Mouse (Mus musculus) stomach, embryonic 16.5 days (tissue): ENCODE measurements at regions not wholly inside any gene's neighbourhood (a gene's known extent, or its start where the extent isn't known, plus 50 kb on each side); places are given as distances from the start of the nearest gene placed in this dataset.

Experiments
- ATAC-seq: fragments of 200-750 bp; cut with Nextera tagmentation; 2 replicates; pipeline ENCODE4 v1.8.0; 2017; ENCODE audit warnings: moderate number of reproducible peaks, moderate TSS enrichment; ENCODE audit not compliant: insufficient read depth, low FRiP score
- H3K27ac ChIP-seq: fragments of 300-500 bp; sonication (generic); 2 replicates; pipeline ENCODE4 v1.5.1; 2014; ENCODE audit warnings: low read length
- H3K27me3 ChIP-seq: fragments of 300-500 bp; sonication (generic); 2 replicates; pipeline ENCODE4 v1.6.1; 2014; ENCODE audit warnings: low read length, control low read depth, mixed read lengths; ENCODE audit not compliant: control insufficient read depth, insufficient read depth
- H3K36me3 ChIP-seq: fragments of 300-500 bp; sonication (generic); 2 replicates; pipeline ENCODE4 v1.6.1; 2014; ENCODE audit warnings: low read length; ENCODE audit not compliant: control insufficient read depth, insufficient read depth
- H3K4me1 ChIP-seq: fragments of 300-500 bp; sonication (generic); 2 replicates; pipeline ENCODE4 v1.6.1; 2014; ENCODE audit warnings: low read length, control low read depth, mixed read lengths; ENCODE audit not compliant: control insufficient read depth, insufficient read depth
- H3K4me2 ChIP-seq: fragments of 300-500 bp; sonication (generic); 2 replicates; pipeline ENCODE4 v1.6.1; 2014; ENCODE audit warnings: low read depth, low read length, mixed read lengths
- H3K4me3 ChIP-seq: fragments of 300-500 bp; sonication (generic); replicated peaks from 2 replicates; pipeline ENCODE4 v1.5.1; 2014; ENCODE audit warnings: mild to moderate bottlenecking, low read length
- H3K9ac ChIP-seq: fragments of 300-500 bp; sonication (generic); 2 replicates; pipeline ENCODE4 v1.6.1; 2014; ENCODE audit warnings: low read length
- H3K9me3 ChIP-seq: fragments of 300-500 bp; sonication (generic); replicated peaks from 2 replicates; pipeline ENCODE4 v1.6.1; 2016; ENCODE audit warnings: low read length, control low read depth; ENCODE audit not compliant: control insufficient read depth
- WGBS: fragments of 180-500 bp; shearing (Covaris S2); extraction: QIAGEN DNeasy Blood & Tissue Kit; methylation state at CpG from one replicate; pipeline ENCODE4 v1.1.7; 2014; 5-methylcytosine and 5-hydroxymethylcytosine counted together

DNA sequence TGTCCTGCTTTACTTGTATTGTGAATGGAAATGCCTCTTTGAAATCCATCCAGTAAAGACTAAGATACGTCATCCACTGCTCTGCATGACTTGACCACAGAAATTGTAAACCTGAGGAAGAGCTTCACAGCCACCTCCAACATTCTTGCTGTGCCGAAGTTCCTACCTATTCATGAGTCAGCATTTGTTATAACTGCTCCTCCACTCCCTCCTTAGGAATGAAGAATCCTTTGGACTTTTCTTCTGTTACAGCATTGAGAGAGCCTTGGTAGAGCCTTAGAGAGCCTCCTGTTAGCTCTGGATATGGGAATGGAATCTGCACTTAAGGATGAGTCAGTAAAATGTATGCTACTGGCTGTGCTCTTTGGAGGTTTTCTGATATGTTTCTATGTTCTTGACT is 750.5 kb upstream of the Gcfc2 start:
- Histone ChIP-seq H3K4me3 (no peak overlapping the region), H3K27ac (no peak overlapping the region), H3K9ac (no peak overlapping the region), H3K36me3 (no peaks in the 10 kb centered on the region), H3K27me3 (no peaks in the 10 kb centered on the region), H3K4me1 (no peaks in the 10 kb centered on the region), H3K9me3 (no peaks in the 10 kb centered on the region), H3K4me2 (no peak overlapping the region)
- ATAC-seq = no peak
- WGBS = 58% methylated on average over 2 of the region's 2 CpGs

DNA sequence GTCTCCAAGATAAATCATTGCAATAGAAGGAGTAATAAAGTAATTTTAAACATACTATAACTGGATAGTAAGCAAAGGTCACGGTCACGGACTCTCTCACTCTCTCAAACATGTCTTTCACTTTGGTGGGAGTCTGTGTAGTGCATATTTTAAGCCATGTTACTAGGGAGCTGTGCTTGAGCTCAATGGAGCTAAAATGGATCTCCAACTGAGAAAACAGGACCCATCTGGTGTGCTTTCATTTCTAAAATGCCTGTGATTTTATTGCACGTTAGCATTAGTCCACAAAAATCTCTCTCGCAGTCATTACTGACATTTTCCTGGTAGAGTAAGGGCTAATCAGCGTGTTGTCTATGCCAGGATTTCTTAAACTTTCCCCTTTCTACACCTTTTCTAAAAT is 733.3 kb upstream of the Gcfc2 start:
- no peaks in the 10 kb centered on the region for H3K4me1 ChIP-seq
- no peak overlapping the region for H3K27ac ChIP-seq
- no peak for ATAC-seq
- no peaks in the 10 kb centered on the region for H3K9me3 ChIP-seq
- H3K36me3 ChIP-seq = no peaks in the 10 kb centered on the region
- H3K9ac ChIP-seq = no peak overlapping the region
- H3K4me2 ChIP-seq = no peak overlapping the region
- no peaks in the 10 kb centered on the region for H3K27me3 ChIP-seq
- H3K4me3 ChIP-seq = no peak overlapping the region
- 72% methylated on average over 5 of the region's 5 CpGs for WGBS

DNA sequence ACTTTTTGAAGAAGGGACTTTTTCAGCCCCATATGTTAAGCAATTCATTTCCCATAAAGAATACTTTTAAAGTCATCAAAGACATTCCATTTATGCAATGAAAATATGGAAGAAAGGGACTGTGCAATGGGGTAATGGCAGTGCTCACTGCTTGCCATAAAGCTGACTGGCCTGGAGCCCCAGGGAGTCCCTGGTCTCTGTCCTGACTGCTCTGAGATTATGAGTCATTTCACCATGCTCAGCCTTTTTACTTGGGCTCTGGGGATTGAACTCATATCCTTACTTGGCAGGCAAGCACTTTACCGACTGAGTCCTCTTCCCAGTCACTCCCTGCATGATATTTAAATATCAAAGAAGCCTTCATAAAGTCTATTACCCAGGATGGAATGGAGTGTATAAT is 712.9 kb upstream of the Gcfc2 start:
- WGBS = 65% methylated on average over 1 of the region's 1 CpGs

DNA sequence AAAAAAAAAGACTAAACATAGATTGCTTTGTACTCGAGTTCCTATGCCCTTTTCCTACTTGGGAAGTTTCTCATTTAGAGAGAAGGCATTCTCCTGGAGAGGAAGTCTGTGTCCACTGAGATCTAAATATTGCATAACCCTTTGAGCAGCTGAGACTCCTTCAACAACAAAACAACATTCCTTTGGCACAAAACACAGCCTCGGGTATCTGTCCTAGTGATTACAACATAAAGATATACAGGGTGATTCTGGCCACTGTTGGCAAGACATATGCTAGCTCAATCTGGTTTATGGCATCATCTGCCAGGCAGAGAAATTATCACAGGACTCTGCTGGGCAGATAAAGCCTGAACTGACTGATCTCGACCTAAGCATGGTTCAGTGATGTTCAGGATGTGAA is 692.7 kb upstream of the Gcfc2 start:
- no peak overlapping the region for H3K9ac ChIP-seq
- no peak for ATAC-seq
- no peak overlapping the region for H3K27ac ChIP-seq
- H3K4me2 ChIP-seq = no peak overlapping the region
- no peaks in the 10 kb centered on the region for H3K36me3 ChIP-seq
- H3K27me3 ChIP-seq = no peaks in the 10 kb centered on the region
- H3K9me3 ChIP-seq = no peaks in the 10 kb centered on the region
- no peaks in the 10 kb centered on the region for H3K4me1 ChIP-seq
- no peak overlapping the region for H3K4me3 ChIP-seq
- WGBS = 51% methylated on average over 3 of the region's 3 CpGs

More for the DNA sequence above, 712.9 kb upstream of the Gcfc2 start:
- no peak overlapping the region for H3K27ac ChIP-seq
- H3K36me3 ChIP-seq = no peaks in the 10 kb centered on the region
- no peaks in the 10 kb centered on the region for H3K27me3 ChIP-seq
- no peak for ATAC-seq
- no peak overlapping the region for H3K4me3 ChIP-seq
- H3K9ac ChIP-seq = no peak overlapping the region
- H3K4me2 ChIP-seq = no peak overlapping the region
- H3K4me1 ChIP-seq = no peaks in the 10 kb centered on the region
- no peaks in the 10 kb centered on the region for H3K9me3 ChIP-seq

DNA sequence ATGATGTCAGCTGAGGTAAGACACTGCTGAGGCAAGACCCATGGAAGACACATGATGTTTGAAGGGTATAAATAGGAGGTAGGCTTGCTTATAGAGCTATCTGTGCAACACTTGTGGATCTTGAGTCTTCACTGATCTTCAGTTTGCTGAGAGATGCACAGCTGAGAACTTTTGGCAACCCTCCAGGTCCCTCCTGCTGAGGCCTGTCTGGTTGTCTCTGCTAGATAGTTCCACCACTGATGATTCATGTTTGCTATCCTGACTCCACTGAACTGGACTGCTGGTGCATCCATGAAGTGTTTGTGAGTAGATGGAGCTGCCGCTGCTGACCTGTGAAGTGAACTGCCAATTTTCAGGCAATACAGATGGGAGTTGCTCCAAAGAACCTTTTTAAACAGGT is 663.6 kb upstream of the Gcfc2 start:
- Histone ChIP-seq H3K9ac (no peak overlapping the region), H3K4me2 (no peak overlapping the region), H3K27ac (no peak overlapping the region), H3K4me3 (no peak overlapping the region), H3K9me3 (no peaks in the 10 kb centered on the region), H3K36me3 (no peaks in the 10 kb centered on the region), H3K4me1 (no peaks in the 10 kb centered on the region), H3K27me3 (no peaks in the 10 kb centered on the region)
- ATAC-seq = peak; percentile 29; the same call in 1 of the 2 replicates
- 58% methylated on average over 1 of the region's 1 CpGs for WGBS
